Mouse (Mus musculus): ENCODE results near the gene Lrrc45.

The Lrrc45 gene

GRCm38 (mm10) chr11:120704486-120705325 is 9.0 kb upstream of the Lrrc45 start:
- no peak for DNase-seq (ENCODE audit: low read depth)

GRCm38 (mm10) chr11:120706120-120706519 is 7.6 kb upstream of the Lrrc45 start:
- no peak for DNase-seq (ENCODE audit: low read depth)

GRCm38 (mm10) chr11:120707225-120707624 is 6.5 kb upstream of the Lrrc45 start:
- no peak for DNase-seq (ENCODE audit: low read depth)

GRCm38 (mm10) chr11:120707969-120708368 is 5.8 kb upstream of the Lrrc45 start:
- no peak for DNase-seq (ENCODE audit: low read depth)

GRCm38 (mm10) chr11:120709551-120709950 is 4.2 kb upstream of the Lrrc45 start:
- no peak for DNase-seq (ENCODE audit: low read depth)

GRCm38 (mm10) chr11:120710672-120711071 is 3.1 kb upstream of the Lrrc45 start:
- no peak for DNase-seq (ENCODE audit: low read depth)

- no peak for DNase-seq (ENCODE audit: low read depth)
Measured at GRCm38 (mm10) chr11:120711980-120712604, 1.6 kb upstream of the Lrrc45 start.

GRCm38 (mm10) chr11:120712771-120713568 is 755 bp upstream of the Lrrc45 start:
- peak; percentile 86 for DNase-seq (ENCODE audit: low read depth)

- no peak for DNase-seq (ENCODE audit: low read depth)
Measured at GRCm38 (mm10) chr11:120714546-120714945, 821 bp downstream of the Lrrc45 start.

- DNase-seq (ENCODE audit: low read depth) = no peak
Measured at GRCm38 (mm10) chr11:120715131-120715530, 1.4 kb downstream of the Lrrc45 start.

GRCm38 (mm10) chr11:120719242-120719641 is 5.5 kb downstream of the Lrrc45 start:
- no peak for DNase-seq (ENCODE audit: low read depth)

GRCm38 (mm10) chr11:120719841-120720376 is 6.2 kb downstream of the Lrrc45 start:
- no peak for DNase-seq (ENCODE audit: low read depth)

GRCm38 (mm10) chr11:120720450-120720849 is 6.7 kb downstream of the Lrrc45 start:
- peak; percentile 84 for DNase-seq (ENCODE audit: low read depth)

- DNase-seq (ENCODE audit: low read depth) = no peak
Measured at GRCm38 (mm10) chr11:120721124-120722066, 7.7 kb downstream of the Lrrc45 start, which contains the start of gene Rac3. Gene Rac3 (plus strand): TSS chr11:120721470.

- DNase-seq (ENCODE audit: low read depth) = no peak
Measured at GRCm38 (mm10) chr11:120722067-120722630, 8.4 kb downstream of the Lrrc45 start.

- no peak for DNase-seq (ENCODE audit: low read depth)
Measured at GRCm38 (mm10) chr11:120722761-120723382, 9.1 kb downstream of the Lrrc45 start.

- DNase-seq (ENCODE audit: low read depth) = no peak
Measured at GRCm38 (mm10) chr11:120723509-120723908, 9.8 kb downstream of the Lrrc45 start.

- no peak for DNase-seq (ENCODE audit: low read depth)
Measured at GRCm38 (mm10) chr11:120726243-120727168, 12.8 kb downstream of the Lrrc45 start.

GRCm38 (mm10) chr11:120727169-120727527 is 13.4 kb downstream of the Lrrc45 start, which contains the start of gene Dcxr:
Gene Dcxr (minus strand): TSS chr11:120727281.
- DNase-seq (ENCODE audit: low read depth) = peak; percentile 97
